Mouse (Mus musculus): ENCODE results near the gene Gabpb1. TPM values are rescaled to one million over a fixed set of nuclear protein-coding genes. Genes with fewer than 3 reads are reported as not detected.

The Gabpb1 gene
- total RNA-seq, 1 experiment: 21.8 TPM

DNA sequence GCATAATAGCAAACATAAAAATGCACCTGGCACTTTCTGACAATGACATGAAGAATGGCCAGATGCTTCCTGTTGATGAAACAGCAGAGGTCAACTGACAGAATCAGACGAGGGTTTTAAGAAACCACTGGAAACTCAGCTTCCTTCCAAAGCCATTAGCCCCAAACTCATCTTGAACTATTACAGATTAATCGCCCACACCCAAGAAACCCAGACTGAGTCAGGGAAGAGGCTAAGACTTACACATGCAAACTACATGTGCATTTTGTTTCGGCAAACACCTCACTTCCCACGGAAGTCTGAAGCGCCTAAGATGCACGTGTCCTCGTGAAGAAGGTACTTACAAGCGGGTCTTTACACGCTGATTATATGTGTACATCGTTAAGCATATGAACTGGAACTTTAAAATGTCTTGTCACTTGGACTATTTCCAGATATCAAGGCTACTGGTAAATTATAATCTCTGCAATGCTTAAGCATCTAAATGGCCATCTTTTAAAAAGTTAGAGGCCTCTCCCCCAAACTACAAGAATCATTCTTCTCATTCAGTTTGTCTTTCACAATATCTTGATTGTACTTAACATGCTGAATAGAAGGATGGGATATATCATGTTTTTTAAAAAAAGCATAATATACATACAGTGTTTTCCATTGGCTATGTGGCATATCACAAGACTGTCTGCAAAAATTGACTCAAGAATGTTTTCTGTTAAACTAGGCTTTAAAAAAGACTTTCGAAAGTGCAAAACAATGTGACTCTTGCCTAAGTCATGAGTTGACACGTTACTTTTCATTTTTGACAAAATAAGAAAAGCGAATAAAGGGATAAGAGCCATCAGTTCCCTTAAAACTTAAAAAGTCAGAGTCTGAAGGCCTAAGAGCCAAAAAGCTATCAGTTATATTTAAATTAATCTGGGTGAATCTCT lies 2.6 kb downstream of the Gabpb1 start:
- H3K9ac ChIP-seq (ENCODE audit: insufficient read depth, low read depth, low read length, poor library complexity, severe bottlenecking): peak overlapping the region; percentile 99; the same call in 1 of the 2 replicates
- no peaks in the 10 kb centered on the region for H3K36me3 ChIP-seq (ENCODE audit: control insufficient read depth, insufficient read depth, low read length, poor library complexity, severe bottlenecking)
- TF ChIP-seq HCFC1 (IDR thresholded peaks at IDR 0.05; ENCODE audit: borderline replicate concordance, insufficient read depth, low read length) (no peak), MAFK (IDR thresholded peaks at IDR 0.05; ENCODE audit: insufficient read depth, low read depth, low read length) (no peak), ZC3H11A (IDR thresholded peaks at IDR 0.05; ENCODE audit: borderline replicate concordance, low read depth, low read length) (no peak), CHD2 (IDR thresholded peaks at IDR 0.05; ENCODE audit: low read depth, low read length) (no peak), ZNF384 (IDR thresholded peaks at IDR 0.05; ENCODE audit: low read depth, low read length) (no peak)
- no peaks in the 10 kb centered on the region for H3K9me3 ChIP-seq (ENCODE audit: control insufficient read depth, insufficient read depth, low read depth, low read length)
- H3K4me1 ChIP-seq (ENCODE audit: control insufficient read depth in 2 of 2, insufficient read depth in 2 of 2, low read length in 2 of 2, poor library complexity in 1 of 2): peaks cover 2 to 3% of the 10 kb centered on the region in 2 experiments; a peak in 2 of 4 replicates
- H3K27ac ChIP-seq (ENCODE audit: insufficient read depth, low read depth, low read length, poor library complexity, severe bottlenecking): no peak overlapping the region; the same call in 1 of the 2 replicates
- peak overlapping the region; percentile 84 to 85 for H3K4me3 ChIP-seq (ENCODE audit: insufficient read depth in 1 of 2, low read depth in 1 of 2, low read length in 2 of 2, poor library complexity in 1 of 2, severe bottlenecking in 1 of 2)
- in situ Hi-C loops (cut with MboI; ENCODE audit: low sequenced_read_pairs in 2 of 2, unreplicated experiment in 2 of 2): no loop called here
- no peak for DNase-seq (ENCODE audit: low read depth, low spot score)

DNA sequence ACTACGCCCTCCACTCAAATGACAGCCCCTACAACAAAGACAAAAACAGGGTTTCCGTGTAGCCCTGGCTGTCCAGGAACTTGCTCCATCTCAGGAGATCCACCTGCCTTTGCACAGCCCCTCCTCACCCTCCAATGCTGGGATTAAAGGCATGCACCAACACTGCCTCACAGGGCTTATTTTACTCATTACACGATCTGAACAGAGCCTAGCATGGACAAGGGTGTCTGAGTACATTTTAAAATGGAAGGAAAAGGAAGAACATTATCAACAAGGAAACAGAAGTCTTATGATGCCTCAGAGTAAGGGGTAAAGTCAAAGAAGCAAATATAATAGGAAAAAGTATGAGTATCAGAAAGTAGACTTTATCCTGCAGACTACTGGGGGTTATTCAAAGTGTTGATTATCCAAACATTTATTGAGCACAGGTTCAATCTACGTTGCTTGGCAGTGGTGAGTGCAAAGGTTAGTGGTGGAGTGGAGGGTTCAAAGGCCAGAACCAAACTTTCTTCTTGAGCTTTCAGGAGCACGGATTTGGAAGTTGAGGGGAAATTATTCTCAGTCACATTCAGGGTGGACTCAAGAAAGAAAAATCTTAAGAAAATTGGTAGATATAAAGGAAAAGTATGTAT lies 7.4 kb downstream of the Gabpb1 start:
- H3K9ac ChIP-seq (ENCODE audit: insufficient read depth, low read depth, low read length, poor library complexity, severe bottlenecking): no peak overlapping the region
- H3K27ac ChIP-seq (ENCODE audit: insufficient read depth, low read depth, low read length, poor library complexity, severe bottlenecking): no peak overlapping the region
- H3K4me1 ChIP-seq (ENCODE audit: control insufficient read depth in 2 of 2, insufficient read depth in 2 of 2, low read length in 2 of 2, poor library complexity in 1 of 2): peaks cover 2 to 3% of the 10 kb centered on the region in 2 experiments; a peak in 3 of 4 replicates
- H3K36me3 ChIP-seq (ENCODE audit: control insufficient read depth, insufficient read depth, low read length, poor library complexity, severe bottlenecking): no peaks in the 10 kb centered on the region
- no peak for DNase-seq (ENCODE audit: low read depth, low spot score)
- no peak overlapping the region for H3K4me3 ChIP-seq (ENCODE audit: insufficient read depth in 1 of 2, low read depth in 1 of 2, low read length in 2 of 2, poor library complexity in 1 of 2, severe bottlenecking in 1 of 2)
- TF ChIP-seq HCFC1 (IDR thresholded peaks at IDR 0.05; ENCODE audit: borderline replicate concordance, insufficient read depth, low read length): no peak
- no peak for TF ChIP-seq ZC3H11A (IDR thresholded peaks at IDR 0.05; ENCODE audit: borderline replicate concordance, low read depth, low read length)
- TF ChIP-seq ZNF384 (IDR thresholded peaks at IDR 0.05; ENCODE audit: low read depth, low read length): no peak
- TF ChIP-seq CHD2 (IDR thresholded peaks at IDR 0.05; ENCODE audit: low read depth, low read length): no peak
- no peak for TF ChIP-seq MAFK (IDR thresholded peaks at IDR 0.05; ENCODE audit: insufficient read depth, low read depth, low read length)
- in situ Hi-C loops (cut with MboI; ENCODE audit: low sequenced_read_pairs in 2 of 2, unreplicated experiment in 2 of 2): no loop called here
- no peaks in the 10 kb centered on the region for H3K9me3 ChIP-seq (ENCODE audit: control insufficient read depth, insufficient read depth, low read depth, low read length)

DNA sequence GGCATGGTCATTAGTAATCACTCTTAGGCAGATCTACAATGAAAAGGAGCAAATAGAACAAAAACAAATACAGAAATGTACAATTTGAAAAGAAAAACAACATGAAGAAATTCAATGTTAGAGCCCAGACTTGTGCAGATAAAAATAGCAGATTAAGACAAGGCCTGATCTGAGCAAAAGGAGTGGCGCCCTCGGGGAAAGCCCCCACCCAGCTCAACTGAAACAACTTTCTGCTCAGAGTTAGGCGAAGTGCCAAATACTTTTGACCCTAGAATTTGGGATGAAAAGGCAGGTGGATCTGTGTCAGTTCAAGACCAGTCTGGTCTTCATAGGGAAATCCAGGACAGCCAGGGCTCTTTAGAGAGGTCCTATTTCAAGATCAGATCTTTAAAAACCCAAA lies 10.2 kb downstream of the Gabpb1 start:
- Histone ChIP-seq H3K9me3 (ENCODE audit: control insufficient read depth, insufficient read depth, low read depth, low read length) (no peaks in the 10 kb centered on the region), H3K9ac (ENCODE audit: insufficient read depth, low read depth, low read length, poor library complexity, severe bottlenecking) (no peak overlapping the region), H3K36me3 (ENCODE audit: control insufficient read depth, insufficient read depth, low read length, poor library complexity, severe bottlenecking) (no peaks in the 10 kb centered on the region), H3K4me1 (ENCODE audit: control insufficient read depth in 2 of 2, insufficient read depth in 2 of 2, low read length in 2 of 2, poor library complexity in 1 of 2) (no peaks in the 10 kb centered on the region; a peak in 1 of 4 replicates), H3K27ac (ENCODE audit: insufficient read depth, low read depth, low read length, poor library complexity, severe bottlenecking) (no peak overlapping the region), H3K4me3 (ENCODE audit: insufficient read depth in 1 of 2, low read depth in 1 of 2, low read length in 2 of 2, poor library complexity in 1 of 2, severe bottlenecking in 1 of 2) (no peak overlapping the region)
- in situ Hi-C loops (cut with MboI; ENCODE audit: low sequenced_read_pairs in 2 of 2, unreplicated experiment in 2 of 2): no loop called here
- TF ChIP-seq HCFC1 (IDR thresholded peaks at IDR 0.05; ENCODE audit: borderline replicate concordance, insufficient read depth, low read length) (no peak), MAFK (IDR thresholded peaks at IDR 0.05; ENCODE audit: insufficient read depth, low read depth, low read length) (no peak), CHD2 (IDR thresholded peaks at IDR 0.05; ENCODE audit: low read depth, low read length) (no peak), ZC3H11A (IDR thresholded peaks at IDR 0.05; ENCODE audit: borderline replicate concordance, low read depth, low read length) (no peak), ZNF384 (IDR thresholded peaks at IDR 0.05; ENCODE audit: low read depth, low read length) (no peak)
- no peak for DNase-seq (ENCODE audit: low read depth, low spot score)

DNA sequence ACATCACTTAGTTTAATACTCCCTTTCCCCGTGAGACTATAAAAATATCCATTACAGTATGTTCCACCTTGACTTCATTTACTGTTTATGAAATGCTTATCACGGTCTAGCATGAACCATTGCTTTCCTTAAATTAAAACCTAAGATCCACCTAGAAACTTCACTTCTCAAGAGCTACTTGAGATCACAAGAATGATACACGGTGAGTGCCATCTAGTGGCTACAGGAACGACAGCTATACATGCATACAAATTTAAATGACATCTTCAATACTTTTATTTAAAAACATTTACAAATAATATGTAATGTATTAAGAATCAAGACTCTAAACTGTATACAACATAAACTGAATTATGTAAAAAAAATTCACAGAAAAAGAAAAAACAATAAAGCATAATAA lies 12.7 kb downstream of the Gabpb1 start:
- no peaks in the 10 kb centered on the region; a peak in 1 of 4 replicates for H3K4me1 ChIP-seq (ENCODE audit: control insufficient read depth in 2 of 2, insufficient read depth in 2 of 2, low read length in 2 of 2, poor library complexity in 1 of 2)
- TF ChIP-seq CHD2 (IDR thresholded peaks at IDR 0.05; ENCODE audit: low read depth, low read length) (no peak), MAFK (IDR thresholded peaks at IDR 0.05; ENCODE audit: insufficient read depth, low read depth, low read length) (no peak), ZC3H11A (IDR thresholded peaks at IDR 0.05; ENCODE audit: borderline replicate concordance, low read depth, low read length) (no peak), ZNF384 (IDR thresholded peaks at IDR 0.05; ENCODE audit: low read depth, low read length) (no peak), HCFC1 (IDR thresholded peaks at IDR 0.05; ENCODE audit: borderline replicate concordance, insufficient read depth, low read length) (no peak)
- no peak overlapping the region for H3K9ac ChIP-seq (ENCODE audit: insufficient read depth, low read depth, low read length, poor library complexity, severe bottlenecking)
- no peaks in the 10 kb centered on the region for H3K36me3 ChIP-seq (ENCODE audit: control insufficient read depth, insufficient read depth, low read length, poor library complexity, severe bottlenecking)
- no peak overlapping the region for H3K4me3 ChIP-seq (ENCODE audit: insufficient read depth in 1 of 2, low read depth in 1 of 2, low read length in 2 of 2, poor library complexity in 1 of 2, severe bottlenecking in 1 of 2)
- no peaks in the 10 kb centered on the region for H3K9me3 ChIP-seq (ENCODE audit: control insufficient read depth, insufficient read depth, low read depth, low read length)
- in situ Hi-C loops (cut with MboI; ENCODE audit: low sequenced_read_pairs in 2 of 2, unreplicated experiment in 2 of 2): loop anchor here in 1 of 2 experiments (5.0 kb wide), 1 partner anchor 71 kb away; no protein-coding TSS in a partner anchor
- DNase-seq (ENCODE audit: low read depth, low spot score): no peak
- H3K27ac ChIP-seq (ENCODE audit: insufficient read depth, low read depth, low read length, poor library complexity, severe bottlenecking): no peak overlapping the region
